Mouse (Mus musculus) intestine, embryonic 14.5 days (tissue): ENCODE results near the gene Capn1. TPM values are rescaled to one million over a fixed set of nuclear protein-coding genes. Genes with fewer than 3 reads are reported as not detected.
A peak's percentile ranks its signal among the peaks of the same experiment; 100 is the strongest.

ENCODE experiments used
- ATAC-seq: fragments of 200-750 bp; cut with Nextera tagmentation; replicated peaks from 2 replicates; pipeline ENCODE4 v1.8.0; 2017; ENCODE audit warnings: low read depth, moderate number of reproducible peaks, moderate TSS enrichment, moderate library complexity; ENCODE audit not compliant: low FRiP score, low TSS enrichment
- DNase-seq: peaks from one replicate; pipeline ENCODE4 v3.0.0-alpha.2; 2018; ENCODE audit warnings: low spot score
- H3K27ac ChIP-seq: fragments of 300-500 bp; sonication (generic); 2 replicates; pipeline ENCODE4 v1.5.1; 2014; ENCODE audit warnings: low read depth, mild to moderate bottlenecking, control low read depth
- H3K27me3 ChIP-seq: fragments of 300-500 bp; sonication (generic); replicated peaks from 2 replicates; pipeline ENCODE4 v1.6.1; 2014; ENCODE audit warnings: low read length, control low read depth; ENCODE audit not compliant: control insufficient read depth, insufficient read depth
- H3K36me3 ChIP-seq: fragments of 300-500 bp; sonication (generic); 2 replicates; pipeline ENCODE4 v1.6.1; 2014; ENCODE audit warnings: low read length, control low read depth; ENCODE audit not compliant: control insufficient read depth, insufficient read depth
- H3K4me1 ChIP-seq: fragments of 300-500 bp; sonication (generic); replicated peaks from 2 replicates; pipeline ENCODE4 v1.6.1; 2014; ENCODE audit warnings: low read length, control low read depth, mixed read lengths; ENCODE audit not compliant: control insufficient read depth, insufficient read depth
- H3K4me2 ChIP-seq: fragments of 300-500 bp; sonication (generic); 2 replicates; pipeline ENCODE4 v1.6.1; 2014; ENCODE audit warnings: low read length
- H3K4me3 ChIP-seq: fragments of 300-500 bp; sonication (generic); 2 replicates; pipeline ENCODE4 v1.5.1; 2014; ENCODE audit warnings: low read depth, low read length, control low read depth, mixed read lengths
- H3K9ac ChIP-seq: fragments of 300-500 bp; sonication (generic); 2 replicates; pipeline ENCODE4 v1.6.1; 2014; ENCODE audit warnings: mild to moderate bottlenecking, low read length
- H3K9me3 ChIP-seq: fragments of 300-500 bp; sonication (generic); 2 replicates; pipeline ENCODE4 v1.6.1; 2016; ENCODE audit warnings: low read length, control low read depth; ENCODE audit not compliant: control insufficient read depth
- WGBS: fragments of 180-500 bp; shearing (Covaris S2); extraction: QIAGEN DNeasy Blood & Tissue Kit; methylation state at CpG from one replicate; pipeline ENCODE4 v1.1.7; 2014; 5-methylcytosine and 5-hydroxymethylcytosine counted together
- polyA plus RNA-seq: library from polyadenylated mRNA; unstranded; fragments of >200 nt; fragmentation: Nextera tagmentation; extraction: Ambion mirVana; gene quantifications from 2 replicates; pipeline ENCODE4 v1.2.1, GENCODE M21; 2014

Capn1 gene
- polyA plus RNA-seq, 1 experiment from 2014 or later, result 10.1 TPM

GRCm38 (mm10) chr19:5955704-5956670 lies 59.7 kb downstream of the Capn1 start:
- Histone ChIP-seq H3K27ac (peak overlapping the region; percentile 20), H3K27me3 (no peaks in the 10 kb centered on the region), H3K4me2 (peak overlapping the region; percentile 9), H3K4me3 (no peak overlapping the region), H3K4me1 (peaks cover 7% of the 10 kb centered on the region), H3K9ac (no peak overlapping the region), H3K36me3 (peaks cover 74% of the 10 kb centered on the region), H3K9me3 (no peaks in the 10 kb centered on the region)
- DNase-seq (peak; percentile 75), ATAC-seq (peak; percentile 38)
- 70% methylated on average over 28 of the region's 28 CpGs for WGBS

- no peaks in the 10 kb centered on the region for H3K9me3 ChIP-seq
- no peak for ATAC-seq
- no peak for DNase-seq
- H3K9ac ChIP-seq, result no peak overlapping the region
- H3K36me3 ChIP-seq, result peaks cover 84% of the 10 kb centered on the region
- WGBS, result 89% methylated on average over 10 of the region's 10 CpGs
- no peak overlapping the region for H3K4me2 ChIP-seq
- H3K4me3 ChIP-seq, result no peak overlapping the region
- no peaks in the 10 kb centered on the region for H3K27me3 ChIP-seq
- H3K4me1 ChIP-seq, result peaks cover 7% of the 10 kb centered on the region
- H3K27ac ChIP-seq, result no peak overlapping the region
These were observed 60.8 kb downstream of the Capn1 start for GRCm38 (mm10) chr19:5954936-5955335.

- Histone ChIP-seq H3K4me3 (no peak overlapping the region), H3K4me1 (peaks cover 7% of the 10 kb centered on the region), H3K36me3 (peaks cover 87% of the 10 kb centered on the region), H3K27ac (no peak overlapping the region), H3K9ac (no peak overlapping the region), H3K4me2 (no peak overlapping the region), H3K27me3 (no peaks in the 10 kb centered on the region), H3K9me3 (no peaks in the 10 kb centered on the region)
- no peak for DNase-seq
- no peak for ATAC-seq
- 74% methylated on average over 22 of the region's 22 CpGs for WGBS
These were observed 61.5 kb downstream of the Capn1 start for GRCm38 (mm10) chr19:5954031-5954710.

- H3K4me3 ChIP-seq, result no peak overlapping the region
- no peak overlapping the region; the same call in 1 of the 2 replicates for H3K9ac ChIP-seq
- ATAC-seq (no peak), DNase-seq (no peak)
- no peaks in the 10 kb centered on the region for H3K27me3 ChIP-seq
- no peak overlapping the region; the same call in 1 of the 2 replicates for H3K27ac ChIP-seq
- no peak overlapping the region for H3K4me2 ChIP-seq
- no peaks in the 10 kb centered on the region for H3K9me3 ChIP-seq
- 90% methylated on average over 19 of the region's 19 CpGs for WGBS
- H3K4me1 ChIP-seq, result peaks cover 7% of the 10 kb centered on the region
- peaks cover 87% of the 10 kb centered on the region for H3K36me3 ChIP-seq
These were observed 62.4 kb downstream of the Capn1 start for GRCm38 (mm10) chr19:5953201-5953770.

- H3K27me3 ChIP-seq, result no peaks in the 10 kb centered on the region
- peaks cover 87% of the 10 kb centered on the region for H3K36me3 ChIP-seq
- 71% methylated on average over 13 of the region's 13 CpGs for WGBS
- H3K4me2 ChIP-seq, result no peak overlapping the region
- peak overlapping the region; percentile 69; the same call in 1 of the 2 replicates for H3K27ac ChIP-seq
- DNase-seq, result no peak
- H3K4me3 ChIP-seq, result no peak overlapping the region
- no peaks in the 10 kb centered on the region for H3K9me3 ChIP-seq
- no peak for ATAC-seq
- H3K9ac ChIP-seq, result no peak overlapping the region
- H3K4me1 ChIP-seq, result peaks cover 7% of the 10 kb centered on the region
These were observed 63.5 kb downstream of the Capn1 start for GRCm38 (mm10) chr19:5952071-5952691.

GRCm38 (mm10) chr19:5951631-5952030 lies 64.1 kb downstream of the Capn1 start:
- 86% methylated on average over 16 of the region's 16 CpGs for WGBS
- Histone ChIP-seq H3K27me3 (no peaks in the 10 kb centered on the region), H3K4me2 (no peak overlapping the region), H3K36me3 (peaks cover 85% of the 10 kb centered on the region), H3K27ac (peak overlapping the region; percentile 54; the same call in 1 of the 2 replicates), H3K4me1 (peaks cover 7% of the 10 kb centered on the region), H3K4me3 (no peak overlapping the region), H3K9ac (no peak overlapping the region), H3K9me3 (no peaks in the 10 kb centered on the region)
- DNase-seq (no peak), ATAC-seq (no peak)

GRCm38 (mm10) chr19:5950218-5950617 lies 65.5 kb downstream of the Capn1 start:
- H3K4me3 ChIP-seq, result no peak overlapping the region
- no peak overlapping the region for H3K27ac ChIP-seq
- H3K27me3 ChIP-seq, result no peaks in the 10 kb centered on the region
- H3K4me1 ChIP-seq, result peaks cover 13% of the 10 kb centered on the region
- no peak overlapping the region for H3K9ac ChIP-seq
- 92% methylated on average over 11 of the region's 11 CpGs for WGBS
- no peaks in the 10 kb centered on the region for H3K9me3 ChIP-seq
- peaks cover 84% of the 10 kb centered on the region for H3K36me3 ChIP-seq
- H3K4me2 ChIP-seq, result no peak overlapping the region
- DNase-seq (no peak), ATAC-seq (no peak)

GRCm38 (mm10) chr19:5945891-5946290 lies 69.8 kb downstream of the Capn1 start:
- peaks cover 67% of the 10 kb centered on the region for H3K36me3 ChIP-seq
- H3K9ac ChIP-seq, result no peak overlapping the region

More at GRCm38 (mm10) chr19:5945891-5946290, 69.8 kb downstream of the Capn1 start:
- Histone ChIP-seq H3K27me3 (no peaks in the 10 kb centered on the region), H3K9me3 (no peaks in the 10 kb centered on the region), H3K4me2 (no peak overlapping the region), H3K4me1 (peaks cover 16% of the 10 kb centered on the region), H3K27ac (peak overlapping the region; percentile 29; the same call in 1 of the 2 replicates), H3K4me3 (no peak overlapping the region)
- ATAC-seq, result no peak
- 54% methylated on average over 8 of the region's 8 CpGs for WGBS
- no peak for DNase-seq
